Mouse (Mus musculus) adrenal gland, adult (tissue): ENCODE results near the gene Ampd2.

Source experiments
- DNase-seq, 2 experiments: peaks; one replicate each; pipeline ENCODE4 v3.0.0; 2022 to 2023; ENCODE audit warnings: low spot score in 1 of 2; ENCODE audit not compliant: inconsistent age in 2 of 2

Ampd2 gene

DNA sequence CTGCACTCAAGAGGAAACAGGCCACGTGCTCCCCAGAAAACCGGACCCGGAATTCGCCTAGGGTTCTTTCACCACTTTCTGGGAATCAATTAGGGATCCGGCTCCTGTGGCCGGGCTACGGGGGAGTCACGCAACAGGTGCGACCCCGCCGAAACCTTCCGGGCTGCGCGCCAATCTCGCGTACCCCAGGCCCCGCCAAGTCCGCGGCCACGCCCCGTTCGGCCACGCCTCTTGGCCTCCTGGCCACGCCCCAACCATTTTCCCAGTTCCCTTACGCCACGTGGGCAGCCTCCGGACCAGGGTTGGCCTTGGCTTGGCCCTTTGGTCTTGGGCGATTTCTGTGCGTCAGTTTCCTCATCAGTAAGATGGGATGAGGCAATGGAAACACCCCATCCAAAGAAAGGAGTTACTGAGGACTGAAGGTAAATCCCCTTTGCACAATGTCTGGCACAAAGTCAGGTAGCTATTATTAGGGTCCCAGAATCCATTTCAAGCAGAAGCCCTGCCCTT is at the start of gene Ampd2:
Gene Ampd2 (minus strand): TSS at position 182 of the 510 bp plus-strand sequence.
- DNase-seq, result peak; percentile 95 to 98

DNA sequence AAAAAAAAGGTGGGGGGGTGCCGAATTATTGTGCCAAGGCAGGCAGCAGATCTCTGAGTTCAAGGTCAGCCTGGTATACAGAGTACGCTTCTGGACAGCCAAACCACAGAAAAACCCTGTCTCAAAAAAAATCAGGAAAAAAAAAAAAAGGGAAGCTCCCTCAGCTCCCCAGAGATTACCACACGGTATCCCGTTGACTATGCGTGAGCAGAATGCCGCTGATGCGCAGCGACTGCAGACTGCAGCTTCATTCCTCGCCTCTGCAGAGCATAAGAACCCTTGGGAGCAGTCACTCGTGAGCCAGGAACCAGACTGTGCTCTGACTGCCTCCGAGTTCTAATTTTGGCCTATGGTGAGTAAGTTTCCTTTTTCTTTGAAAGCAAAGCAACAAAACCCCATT is 48.2 kb upstream of the Ampd2 start:
- DNase-seq, result peak; percentile 47 to 71

DNA sequence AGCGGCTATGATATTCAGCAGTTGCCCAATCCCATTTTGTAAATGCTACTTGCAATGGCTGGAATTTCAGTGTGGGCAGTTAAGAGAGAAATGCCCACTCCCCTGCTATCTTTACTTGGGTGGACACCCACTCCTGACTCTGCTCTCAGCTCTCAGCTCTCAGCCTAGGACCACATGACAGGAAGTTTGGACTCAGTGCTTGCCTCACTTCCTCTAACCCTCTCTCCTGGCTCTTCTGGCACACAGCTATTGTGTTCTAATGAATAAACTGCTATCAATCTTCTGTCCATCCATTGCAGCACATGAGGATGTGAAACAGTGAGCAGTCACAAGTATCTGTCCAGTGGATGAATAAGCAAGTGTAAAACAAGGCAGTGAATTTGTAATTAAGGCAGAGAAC is 46.0 kb upstream of the Ampd2 start:
- DNase-seq, result no peak

DNA sequence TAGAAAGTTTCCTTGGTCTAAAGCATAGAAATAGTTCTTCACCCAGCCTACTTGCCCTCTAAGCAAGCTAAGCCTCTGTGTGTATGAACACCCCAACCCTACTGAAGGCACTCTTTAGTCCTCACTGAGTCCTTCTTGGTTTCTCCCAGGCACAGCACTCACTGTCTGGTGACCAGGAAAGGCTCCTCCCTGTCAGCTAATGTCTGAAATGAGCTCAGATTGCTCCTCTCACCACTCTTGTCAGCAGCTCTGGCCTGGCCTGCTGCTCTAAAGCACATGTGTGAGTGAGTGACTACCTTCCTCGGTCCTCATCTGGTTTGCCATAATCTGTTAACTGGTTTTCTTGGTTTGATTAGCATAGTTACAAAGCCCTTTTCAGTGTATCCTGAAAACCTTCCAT is 45.4 kb upstream of the Ampd2 start:
- no peak for DNase-seq

DNA sequence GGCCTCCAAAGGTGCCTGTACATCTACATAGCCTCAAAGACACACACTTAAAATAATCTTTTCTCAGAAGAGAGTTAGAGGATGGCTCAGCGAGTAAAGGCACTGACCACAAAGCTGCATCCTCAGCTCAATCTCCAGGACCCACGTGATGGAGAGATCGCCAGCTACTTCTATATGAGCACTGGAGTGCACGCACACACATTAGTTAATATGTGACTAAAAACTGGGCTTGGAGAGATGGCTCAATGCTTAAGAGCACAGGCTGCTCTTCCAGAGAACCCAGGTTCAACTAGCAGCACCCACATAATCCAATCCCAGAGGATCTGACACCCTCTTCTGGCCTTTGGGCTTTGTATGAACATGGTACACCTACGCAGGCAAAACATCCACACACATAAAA is 44.8 kb upstream of the Ampd2 start:
- DNase-seq, result no peak

DNA sequence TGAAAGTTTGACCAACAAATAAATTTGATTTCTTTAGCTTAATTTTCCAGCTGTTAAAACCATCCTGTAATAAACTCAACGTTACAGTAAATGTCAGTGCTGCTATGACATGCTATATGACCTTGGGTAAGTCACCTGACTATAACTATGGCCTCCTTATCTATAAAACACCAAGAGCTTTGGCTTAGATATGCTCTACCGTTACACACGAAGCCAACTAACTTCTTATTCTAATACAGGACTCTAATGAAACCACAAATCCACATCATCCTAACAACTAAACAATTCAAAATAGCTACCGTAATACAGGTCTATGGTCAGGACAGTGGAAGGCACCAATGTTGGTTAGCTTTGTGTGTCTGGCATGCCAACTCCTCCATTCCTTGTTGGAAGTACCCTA is 43.4 kb upstream of the Ampd2 start:
- no peak for DNase-seq

DNA sequence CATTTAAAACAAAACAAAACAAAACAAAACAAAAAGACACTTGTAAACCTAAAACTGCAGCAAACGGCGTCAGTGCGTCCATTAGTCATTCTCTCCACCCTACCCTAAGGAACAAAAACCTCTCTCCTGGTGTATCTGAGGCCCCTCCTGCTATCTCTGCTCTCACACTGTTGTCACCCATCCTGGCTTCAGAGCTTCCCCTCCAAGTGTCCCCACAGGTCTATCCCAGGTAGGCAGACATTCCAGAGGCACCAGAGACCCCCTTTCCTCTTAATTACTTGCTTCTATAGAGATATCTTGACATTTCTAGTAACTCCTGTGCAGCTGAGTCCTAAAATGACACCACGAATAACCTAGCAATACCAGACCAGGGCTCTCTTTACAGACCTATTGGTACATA is 42.9 kb upstream of the Ampd2 start:
- DNase-seq, result no peak

DNA sequence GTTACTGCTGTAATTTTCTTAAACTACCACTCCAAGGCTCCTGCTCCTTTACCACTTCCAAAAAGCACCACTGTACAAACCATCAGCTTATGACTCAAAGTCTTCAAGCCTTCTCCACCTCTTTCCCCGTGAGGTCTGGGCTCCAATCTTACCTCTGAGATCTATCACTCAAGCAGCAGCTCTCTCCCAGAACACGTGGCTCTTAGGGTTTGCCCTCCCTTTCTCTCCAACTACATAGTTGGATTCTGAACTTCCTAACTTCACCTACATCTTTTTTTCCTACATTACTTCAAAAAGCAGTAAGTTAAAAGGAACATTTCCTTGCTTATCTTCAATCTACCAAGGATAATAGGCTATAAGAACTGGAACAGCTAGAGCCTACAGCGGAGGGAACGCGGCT is 42.1 kb upstream of the Ampd2 start:
- DNase-seq, result no peak

DNA sequence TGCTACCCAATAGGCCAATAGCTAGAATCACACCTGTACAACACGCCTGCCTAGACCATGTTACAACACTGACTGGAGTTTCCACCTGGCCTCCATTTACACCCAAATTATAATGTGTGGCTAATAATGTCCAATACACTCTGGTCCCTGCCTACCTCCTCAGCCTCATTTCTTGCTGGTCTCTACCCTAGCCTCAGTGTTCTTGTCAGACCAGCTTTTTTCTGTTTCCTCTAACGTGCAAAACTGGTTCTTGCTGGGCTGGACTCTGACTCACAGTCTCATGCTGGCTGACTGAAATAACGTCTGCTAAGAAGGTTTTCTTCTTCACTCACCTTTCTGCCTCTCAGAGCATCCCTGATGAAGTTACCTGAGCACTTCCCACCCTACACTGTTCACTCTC is 39.9 kb upstream of the Ampd2 start:
- no peak for DNase-seq

DNA sequence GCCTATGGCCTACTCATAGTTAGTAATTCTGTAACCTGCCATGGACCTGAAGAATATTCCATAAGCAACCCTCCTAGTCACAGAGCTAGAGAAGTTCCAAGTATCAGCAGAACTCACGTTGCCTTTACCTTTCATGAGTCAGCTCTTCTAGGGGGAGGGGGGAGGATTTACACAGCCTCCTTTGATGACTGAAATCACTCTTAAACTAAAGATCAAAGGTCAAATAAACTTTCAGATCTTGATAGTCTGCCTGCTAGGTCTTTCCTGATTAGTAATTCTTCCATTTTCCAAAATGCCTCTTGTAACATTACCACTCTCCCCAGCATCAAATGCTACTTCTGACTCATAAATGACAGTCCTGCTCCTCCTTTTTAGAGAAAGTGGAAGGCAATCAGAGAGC is 37.7 kb upstream of the Ampd2 start:
- DNase-seq, result peak in 1 of 2 experiments; percentile 67

DNA sequence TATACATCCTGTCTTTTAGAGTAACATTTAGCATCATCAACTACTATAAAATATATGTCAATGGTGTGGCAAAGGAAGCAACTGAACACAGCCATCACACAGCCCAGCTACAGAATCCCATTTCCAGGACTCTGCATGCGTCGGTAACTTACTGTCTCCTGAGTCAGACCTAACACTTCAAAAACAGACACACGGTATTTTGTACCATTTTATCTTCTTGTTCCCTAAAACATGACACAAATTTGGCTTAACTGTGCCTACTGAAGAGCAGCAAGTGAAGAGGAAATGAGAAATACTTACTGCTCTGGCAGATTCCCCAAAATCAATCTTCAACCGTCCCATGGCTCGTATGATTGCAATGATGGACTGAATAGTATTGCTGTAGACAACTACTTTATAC is 36.8 kb upstream of the Ampd2 start:
- no peak for DNase-seq

DNA sequence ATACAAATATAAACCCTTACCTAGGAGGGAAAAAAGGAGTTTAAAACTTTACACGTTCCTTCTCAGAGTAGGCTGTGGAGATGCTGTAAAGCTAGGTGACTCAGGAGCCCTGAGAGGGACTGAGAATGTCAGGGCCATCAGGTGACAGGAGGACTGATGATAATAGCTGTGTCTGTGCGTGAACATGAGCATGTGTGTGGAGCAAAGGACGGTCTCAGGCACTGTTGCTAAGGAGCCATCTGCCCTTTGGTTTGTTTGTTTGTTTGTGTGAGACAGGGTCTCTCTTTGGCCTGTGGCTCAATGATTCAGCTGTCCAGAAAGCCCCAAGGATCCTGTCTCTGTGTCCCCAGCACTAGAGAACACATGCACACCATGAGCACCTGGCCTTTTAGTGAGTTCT is 34.6 kb upstream of the Ampd2 start:
- DNase-seq, result peak; percentile 42 to 76

DNA sequence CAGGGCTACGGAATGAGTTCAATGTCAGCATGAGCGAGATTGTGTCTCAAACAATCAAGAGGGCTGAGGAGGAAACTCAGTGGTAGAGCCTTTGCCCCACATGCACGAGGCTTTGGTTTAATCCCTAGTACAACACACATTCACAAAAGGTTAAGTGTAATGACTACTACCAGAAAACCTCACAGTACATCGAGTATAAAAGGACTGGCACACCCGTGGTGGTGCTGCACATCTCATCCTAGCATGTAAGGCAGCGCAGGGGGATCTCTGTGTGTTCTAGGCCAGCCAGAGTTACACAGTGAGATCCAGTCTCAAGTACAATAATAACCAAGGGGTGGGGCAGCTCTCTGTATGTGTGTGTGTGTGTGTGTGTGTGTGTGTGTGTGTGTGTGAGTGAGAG is 31.0 kb upstream of the Ampd2 start:
- no peak for DNase-seq

DNA sequence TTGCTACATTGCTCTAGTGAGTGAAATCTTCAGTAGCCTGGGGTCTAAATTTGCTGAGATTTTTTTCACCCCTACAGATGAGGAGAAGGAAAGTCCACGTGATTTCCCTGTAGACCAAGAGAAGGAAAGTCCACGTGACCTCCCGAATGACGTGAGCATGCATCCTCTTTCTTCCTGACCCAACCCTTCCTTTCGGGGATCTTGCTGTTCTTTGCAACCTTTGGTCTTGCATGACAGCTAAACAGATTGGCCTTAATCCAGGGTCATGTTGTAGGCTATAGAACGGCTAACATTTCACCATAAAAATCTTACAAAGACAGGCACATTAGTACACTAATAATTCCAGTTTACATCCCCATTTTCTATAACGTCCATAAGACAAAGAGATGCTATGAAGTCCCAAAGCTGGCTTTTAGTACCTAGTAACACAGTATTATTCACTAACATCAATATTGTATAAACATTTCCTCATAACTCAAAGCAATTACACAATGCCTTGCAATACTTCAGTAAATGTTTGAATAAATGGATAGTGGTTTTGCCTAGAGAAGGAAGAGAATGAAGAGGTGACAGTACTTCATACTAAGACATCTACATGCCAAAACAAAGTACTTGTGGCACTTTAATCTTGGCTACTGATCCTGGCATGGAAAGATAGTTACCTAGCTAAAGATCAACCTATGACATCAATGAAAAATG is 27.3 kb upstream of the Ampd2 start:
- peak in 1 of 2 experiments; percentile 60 for DNase-seq

DNA sequence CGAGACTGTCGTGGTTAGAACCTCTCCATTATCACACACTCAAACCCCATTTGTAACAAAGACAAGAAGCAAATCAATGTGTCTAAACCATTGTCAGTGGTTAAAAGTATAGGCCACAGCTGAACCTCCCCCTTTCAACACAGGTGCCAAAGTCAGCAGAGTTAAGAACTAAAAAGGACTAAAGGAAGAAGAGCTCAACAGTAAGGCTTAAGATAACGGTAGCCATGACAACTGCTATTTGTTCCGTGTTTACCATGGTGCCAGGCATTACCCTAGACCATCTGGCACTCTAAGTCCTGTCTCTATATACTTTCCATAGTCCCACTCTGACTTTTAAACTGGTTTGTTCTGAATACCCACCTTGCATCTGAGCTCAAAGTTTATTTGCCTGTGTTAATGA is 26.2 kb upstream of the Ampd2 start:
- DNase-seq, result no peak

DNA sequence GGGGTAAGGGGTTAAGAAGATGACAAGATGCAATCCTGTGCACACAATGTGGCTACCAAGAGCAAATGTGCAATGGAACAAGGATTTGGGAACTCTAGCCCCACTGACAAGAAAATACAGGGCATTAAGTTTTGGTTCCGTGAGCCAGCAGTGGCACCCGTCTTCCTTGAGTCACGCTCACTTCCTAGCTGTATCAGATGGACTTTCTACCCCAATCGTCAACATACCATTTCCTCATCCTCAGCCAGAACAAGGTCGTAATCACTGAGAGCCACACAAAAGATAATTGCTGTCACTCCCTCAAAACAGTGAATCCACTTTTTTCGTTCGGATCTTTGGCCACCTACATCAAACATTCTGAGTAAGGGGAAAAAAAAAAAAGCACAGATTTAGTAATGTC is 25.8 kb upstream of the Ampd2 start:
- no peak for DNase-seq

DNA sequence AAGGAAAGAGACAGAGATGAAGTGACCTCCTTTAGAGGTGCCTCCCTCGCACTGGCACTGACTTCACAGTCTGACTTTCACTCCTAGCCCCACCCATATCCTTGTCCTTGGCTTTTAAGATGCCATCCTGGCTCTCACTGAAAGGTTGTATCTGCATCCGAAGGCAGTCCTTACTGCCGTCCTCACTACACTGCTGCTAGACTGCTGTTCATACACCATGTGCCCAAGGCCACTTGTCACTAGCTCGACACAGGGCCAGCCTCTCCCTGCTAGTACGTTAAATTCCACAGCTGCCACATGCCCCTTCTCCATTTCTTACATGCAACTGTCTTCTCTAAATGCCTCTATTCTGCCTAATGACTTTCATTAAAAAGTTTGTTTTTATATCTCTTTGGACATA is 24.9 kb upstream of the Ampd2 start:
- peak in 1 of 2 experiments; percentile 74 for DNase-seq

DNA sequence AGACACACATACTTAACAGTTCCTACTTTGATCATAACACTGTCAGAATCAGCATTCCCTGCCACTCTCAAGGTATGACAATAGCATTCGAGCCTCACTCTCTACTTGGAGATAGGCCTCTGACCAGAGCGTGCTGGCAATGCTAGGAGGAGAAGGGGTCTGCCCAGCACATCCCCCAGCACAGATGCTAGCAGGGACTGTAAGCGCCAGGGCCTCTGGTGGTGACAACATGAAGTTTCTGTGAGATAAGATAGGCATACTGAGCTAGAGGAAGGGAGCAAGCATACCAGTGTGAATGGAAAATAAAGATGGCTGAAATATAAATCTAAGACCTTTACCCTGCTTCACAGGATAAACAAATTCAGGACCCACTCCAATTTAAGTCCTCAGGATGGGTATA is 18.8 kb upstream of the Ampd2 start:
- no peak for DNase-seq

DNA sequence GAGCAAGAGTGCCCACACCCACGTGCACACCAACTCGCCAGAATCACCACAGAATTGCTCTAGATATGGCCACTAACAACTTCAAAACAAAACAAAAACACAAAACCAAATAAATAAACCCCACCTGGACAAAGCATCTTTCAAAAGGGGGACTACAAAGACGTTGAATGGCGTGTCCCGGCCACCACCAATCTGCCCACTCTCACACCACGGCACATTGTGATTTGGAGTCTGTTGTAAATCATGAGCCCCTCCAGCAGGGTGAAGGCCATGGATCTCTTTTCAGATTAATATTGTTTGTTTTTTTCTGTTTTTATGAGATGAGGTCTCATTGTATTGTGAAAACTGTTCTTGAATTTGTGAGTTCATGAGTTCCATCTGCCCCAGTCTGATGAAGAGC is 15.6 kb upstream of the Ampd2 start:
- DNase-seq, result no peak

DNA sequence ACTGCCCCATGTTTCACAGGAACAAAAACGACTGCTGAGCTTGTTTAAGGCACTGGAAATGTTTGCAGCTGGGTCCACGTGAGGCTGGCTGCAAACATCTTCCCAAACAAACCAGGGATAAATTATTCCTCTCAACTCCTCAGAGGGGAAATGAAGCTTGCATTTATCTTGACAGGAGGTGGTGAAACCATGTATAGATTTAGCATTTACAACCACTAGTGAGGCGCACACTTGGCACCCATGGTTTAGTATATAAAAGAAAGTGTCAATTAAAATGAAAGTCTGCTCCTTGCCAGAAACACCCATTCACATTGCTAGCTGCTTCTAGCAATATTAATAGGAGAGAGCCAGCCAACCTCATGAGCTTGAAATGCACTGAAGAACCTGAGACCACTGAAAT is 15.1 kb upstream of the Ampd2 start:
- no peak for DNase-seq

DNA sequence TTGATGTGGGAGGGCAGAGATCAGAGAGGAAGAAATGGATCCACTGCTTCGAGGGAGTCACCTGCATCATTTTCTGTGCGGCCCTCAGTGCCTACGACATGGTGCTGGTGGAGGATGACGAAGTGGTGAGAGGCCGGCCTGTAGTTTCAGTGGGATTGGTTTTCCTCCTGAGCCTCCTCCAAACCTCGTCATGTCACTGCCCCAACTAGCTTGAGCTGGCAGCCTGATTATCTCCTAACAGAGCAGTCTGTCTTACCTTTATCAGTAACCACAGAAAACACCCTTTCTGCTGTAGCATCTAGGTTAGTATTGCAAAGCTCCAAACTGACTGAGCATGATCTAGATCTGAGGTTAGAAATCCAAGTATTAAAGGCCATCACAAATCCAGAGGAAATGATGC is 11.9 kb upstream of the Ampd2 start:
- DNase-seq, result no peak

DNA sequence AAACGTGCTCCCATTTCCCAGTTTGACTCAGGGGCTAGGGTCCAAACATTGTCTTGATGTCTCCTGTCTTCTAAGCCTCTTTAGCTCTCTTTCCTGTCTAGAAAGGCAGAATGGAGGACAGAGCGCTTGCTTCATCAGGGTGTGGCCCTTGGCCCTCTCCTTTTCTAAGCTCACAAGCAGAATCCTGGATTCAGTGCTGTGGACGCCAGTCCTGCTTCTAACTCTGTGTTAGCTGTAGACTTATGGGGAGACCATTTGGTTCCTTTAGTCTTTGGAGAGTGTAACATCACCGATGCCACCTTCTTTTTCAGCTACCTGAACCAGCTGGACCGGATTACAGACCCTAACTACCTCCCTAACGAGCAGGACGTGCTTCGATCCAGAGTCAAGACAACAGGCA is 11.2 kb upstream of the Ampd2 start:
- DNase-seq, result no peak

DNA sequence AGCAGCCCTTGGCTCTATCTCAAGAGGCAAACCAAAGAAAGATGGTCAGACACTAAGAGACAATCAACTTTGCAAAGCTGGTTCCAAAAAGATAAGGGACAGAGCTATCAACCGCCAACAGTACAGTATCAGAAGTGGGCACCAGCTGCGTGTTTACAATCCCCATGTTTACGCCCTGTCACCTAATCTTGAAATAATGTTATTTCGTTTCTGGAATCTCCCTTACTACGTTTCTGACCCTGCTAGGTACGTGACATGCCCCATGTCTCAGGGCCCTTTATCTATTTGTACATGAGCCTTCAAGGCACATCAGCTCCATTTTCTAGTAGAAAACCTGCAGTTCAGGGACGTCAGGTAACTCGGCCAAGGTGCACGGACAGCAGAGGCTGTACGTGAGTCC is 10.3 kb upstream of the Ampd2 start:
- DNase-seq, result peak in 1 of 2 experiments; percentile 46
